Mouse (Mus musculus) lung, postnatal 36 days (tissue): ENCODE results near the gene Pla2g15.
"Not testable (repeated sequence)": the region's sequence is repeated elsewhere in the genome, so short reads cannot be mapped to it uniquely, and the experiment has no call there.

ENCODE experiments used
- DNase-seq: peaks from one replicate; pipeline ENCODE4 v3.0.0; 2022; ENCODE audit warnings: mixed read lengths

The Pla2g15 gene

DNA sequence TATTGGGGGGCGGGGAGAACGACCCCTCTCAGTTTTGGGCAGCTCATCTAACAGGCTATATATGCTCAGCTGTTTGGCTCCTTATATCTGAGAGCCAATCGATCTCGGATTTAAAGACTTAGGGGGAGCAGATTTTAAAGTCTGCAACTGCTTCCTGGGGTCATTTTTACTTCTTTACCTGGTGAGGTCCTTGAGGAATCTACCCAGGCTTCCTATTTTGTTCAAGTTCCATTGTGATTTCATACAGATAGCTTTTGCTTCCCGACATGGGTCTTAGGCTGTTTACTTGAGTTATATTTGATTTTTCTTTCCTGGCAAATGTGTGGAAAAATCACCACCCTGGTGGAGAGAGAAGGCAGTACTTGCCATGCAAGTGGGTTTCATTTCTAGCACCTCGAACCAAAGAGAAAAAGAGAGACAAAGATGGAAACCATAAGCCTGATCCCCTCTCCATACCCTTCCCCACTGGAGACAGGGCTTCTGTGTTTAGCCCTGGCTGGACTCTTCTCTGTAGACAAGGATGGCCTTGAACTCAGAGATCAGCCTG, 19.8 kb downstream of the Pla2g15 start:
- no peak for DNase-seq

DNA sequence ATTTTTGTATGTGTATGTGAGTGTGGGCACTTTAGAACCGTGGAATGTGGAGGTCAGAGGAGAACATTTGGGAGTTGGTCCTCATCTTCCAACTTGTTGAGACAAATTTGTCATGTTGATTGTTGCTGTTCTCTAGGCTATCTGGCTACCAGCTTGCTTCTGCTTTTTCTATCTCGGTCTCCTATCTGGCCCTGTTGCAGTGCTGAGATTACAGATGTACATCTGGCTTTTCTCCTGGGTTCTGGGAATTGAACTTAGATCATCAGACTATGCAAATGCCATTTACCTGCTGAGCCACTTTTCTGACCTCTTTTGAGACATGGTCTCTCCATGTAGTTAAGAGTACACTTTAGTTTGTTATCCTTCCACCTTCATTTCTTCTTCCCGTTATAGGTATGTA, 23.4 kb downstream of the Pla2g15 start:
- no peak for DNase-seq

DNA sequence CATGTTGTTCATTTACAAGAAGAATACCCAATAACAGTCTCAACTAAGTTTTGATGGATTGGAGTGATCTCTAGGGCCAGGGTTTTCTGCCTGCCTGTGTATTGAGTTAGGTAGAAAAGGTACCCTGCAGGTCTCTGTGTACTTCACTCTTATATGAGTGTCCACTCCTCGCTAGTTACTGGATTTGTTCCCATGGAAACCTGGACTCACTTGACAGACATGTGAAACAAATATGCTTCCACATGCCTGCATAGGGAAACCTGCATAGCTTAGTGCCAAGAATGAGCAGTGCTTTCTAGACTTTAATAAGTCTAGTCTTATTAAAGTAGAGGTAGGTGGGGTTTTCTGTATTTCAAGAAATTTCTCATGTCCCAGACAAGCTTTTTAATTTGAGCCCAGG, 26.7 kb downstream of the Pla2g15 start:
- DNase-seq = peak; percentile 46

DNA sequence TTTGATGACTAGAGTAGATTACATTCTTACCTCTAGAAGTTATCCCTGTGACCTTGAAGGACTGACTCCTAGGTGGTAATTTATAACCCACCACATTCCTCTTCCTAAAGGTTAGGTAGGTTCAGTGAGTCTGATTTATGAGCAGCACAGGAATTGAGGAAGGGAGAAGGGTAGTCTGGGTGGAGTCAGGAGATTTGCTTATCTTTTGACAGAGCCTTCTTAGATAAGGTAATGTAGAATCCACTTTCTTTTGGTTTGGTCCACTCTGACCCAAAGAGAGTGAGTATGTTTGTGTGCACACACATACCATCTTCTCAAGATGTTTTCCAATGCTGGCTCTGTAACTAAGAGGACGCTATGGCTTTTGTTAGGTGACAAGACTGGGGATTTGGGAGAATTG, 27.4 kb downstream of the Pla2g15 start:
- DNase-seq = no peak

DNA sequence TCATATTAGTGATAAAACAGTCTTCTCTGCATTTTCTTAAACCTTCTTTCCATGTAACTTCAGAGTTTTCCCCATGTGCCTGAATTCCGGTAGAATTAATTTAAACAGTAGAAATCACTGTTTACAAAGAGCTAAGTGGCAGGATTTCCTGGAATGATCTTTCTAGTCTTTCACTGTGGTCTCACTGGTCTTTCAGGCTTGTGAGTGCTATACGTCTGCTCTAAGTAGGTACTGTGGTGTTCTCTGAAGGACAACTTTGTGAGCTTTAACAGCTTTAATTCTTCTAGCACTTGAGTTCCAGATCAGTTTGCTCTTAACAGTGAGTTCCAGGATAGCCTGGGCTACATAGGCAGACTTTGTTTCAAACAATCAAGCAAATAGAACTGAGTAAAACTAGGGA, 28.2 kb downstream of the Pla2g15 start:
- DNase-seq = peak; percentile 17

DNA sequence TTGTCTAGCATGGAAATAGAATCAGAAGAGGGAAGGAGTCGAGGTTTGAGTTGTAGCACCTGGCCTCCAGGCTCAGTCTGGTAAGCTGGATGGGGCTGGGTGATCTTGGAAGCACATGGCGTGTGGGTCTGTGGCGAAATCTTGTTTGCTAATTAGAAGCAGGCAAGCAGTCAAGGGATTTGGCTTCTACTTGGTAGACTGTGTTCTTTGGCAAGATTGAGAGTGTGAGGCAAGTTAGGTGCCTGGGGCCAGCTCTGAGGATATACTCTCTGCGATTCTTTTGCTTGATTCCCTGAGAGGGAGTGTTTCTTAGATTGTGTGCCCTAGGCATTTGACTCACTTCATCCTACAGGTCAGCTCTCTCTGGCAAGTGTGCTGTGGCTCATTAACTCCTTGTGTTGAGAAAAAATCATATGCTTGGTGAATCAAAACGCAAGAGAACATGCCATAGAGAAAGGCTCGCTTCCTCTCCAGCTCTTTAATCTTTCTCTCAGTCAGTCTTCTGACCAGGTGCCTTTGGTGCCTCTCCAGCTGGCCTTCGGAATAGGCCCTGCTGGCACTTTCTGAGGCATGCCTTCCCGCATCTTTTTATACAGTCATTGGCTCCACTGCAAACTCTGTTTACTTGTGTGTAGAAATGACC, 35.5 kb downstream of the Pla2g15 start:
- peak; percentile 76 for DNase-seq

DNA sequence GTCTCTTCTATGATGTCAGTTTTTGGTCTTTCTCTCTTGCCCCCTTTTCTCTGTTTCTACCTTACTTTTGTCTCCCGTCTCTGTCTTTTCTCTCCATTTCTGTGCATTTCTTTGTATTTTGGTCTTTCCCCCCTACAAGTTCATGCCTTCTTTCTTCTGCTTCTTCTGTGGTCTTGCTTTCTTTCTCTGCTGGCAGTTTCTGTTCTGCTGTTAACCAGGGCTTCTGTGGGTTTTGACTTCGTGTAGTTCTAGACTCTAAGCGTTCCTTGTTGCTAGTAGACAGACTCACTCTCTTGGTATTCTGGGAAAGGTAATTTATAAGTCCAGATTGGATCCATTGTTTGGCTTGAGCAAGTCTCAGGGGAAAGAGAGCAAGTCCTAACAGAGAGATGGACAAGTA, 36.2 kb downstream of the Pla2g15 start:
- no peak for DNase-seq

DNA sequence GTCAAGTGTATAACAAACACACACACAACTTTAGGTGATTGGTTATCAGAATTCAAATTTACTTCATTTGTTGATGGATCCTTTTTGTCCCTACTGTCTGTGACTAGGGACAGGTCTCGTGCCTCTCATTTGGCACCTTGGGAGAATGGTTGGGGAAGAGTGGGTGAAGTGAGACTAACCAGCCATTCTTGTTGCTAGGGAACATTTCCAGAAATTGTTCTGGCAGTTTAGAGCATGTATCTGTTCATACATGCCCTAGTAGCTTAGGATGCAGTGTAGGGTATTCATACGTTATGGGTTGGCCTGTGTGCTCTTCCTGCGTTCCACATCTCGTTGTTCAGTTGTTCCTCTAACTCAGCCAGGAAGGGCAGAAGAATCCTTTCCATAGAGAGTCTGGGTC, 39.0 kb downstream of the Pla2g15 start:
- no peak for DNase-seq

DNA sequence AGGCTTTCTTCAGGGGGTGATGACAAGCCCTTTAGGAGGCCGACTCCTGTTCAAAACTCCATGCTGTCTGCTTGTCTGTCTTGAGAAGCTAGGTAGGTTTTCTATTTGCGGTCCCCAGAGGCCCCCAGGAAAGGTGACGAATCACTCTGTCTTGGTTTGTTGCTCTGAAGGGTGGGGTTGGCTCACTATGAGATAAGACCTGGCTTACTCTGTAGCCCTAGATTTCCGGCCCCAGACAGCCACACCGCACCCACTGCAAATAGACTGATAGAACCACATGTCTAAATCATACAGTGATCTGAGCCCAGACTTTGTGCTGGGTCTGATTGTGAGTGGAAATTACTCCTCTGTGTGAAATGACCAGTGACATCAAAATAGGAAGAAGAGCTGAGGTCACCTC, 41.4 kb downstream of the Pla2g15 start:
- no peak for DNase-seq

DNA sequence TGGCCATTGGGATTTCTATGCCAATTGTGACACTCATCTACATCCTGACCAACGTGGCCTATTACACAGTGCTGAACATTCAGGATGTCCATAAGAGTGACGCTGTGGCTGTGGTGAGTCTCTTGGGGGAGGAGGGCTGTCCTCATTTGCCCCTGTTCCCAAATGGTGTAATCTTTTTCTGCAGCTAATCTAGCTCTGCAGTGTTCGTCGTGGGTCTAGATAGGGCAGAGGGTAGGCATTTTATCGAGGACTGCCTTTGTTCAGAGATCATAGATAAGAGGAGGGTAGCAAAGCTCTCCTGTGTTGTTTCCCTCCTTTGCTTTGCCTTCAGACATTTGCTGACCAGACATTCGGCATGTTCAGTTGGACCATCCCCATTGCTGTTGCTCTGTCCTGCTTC, 43.0 kb downstream of the Pla2g15 start:
- DNase-seq = no peak

DNA sequence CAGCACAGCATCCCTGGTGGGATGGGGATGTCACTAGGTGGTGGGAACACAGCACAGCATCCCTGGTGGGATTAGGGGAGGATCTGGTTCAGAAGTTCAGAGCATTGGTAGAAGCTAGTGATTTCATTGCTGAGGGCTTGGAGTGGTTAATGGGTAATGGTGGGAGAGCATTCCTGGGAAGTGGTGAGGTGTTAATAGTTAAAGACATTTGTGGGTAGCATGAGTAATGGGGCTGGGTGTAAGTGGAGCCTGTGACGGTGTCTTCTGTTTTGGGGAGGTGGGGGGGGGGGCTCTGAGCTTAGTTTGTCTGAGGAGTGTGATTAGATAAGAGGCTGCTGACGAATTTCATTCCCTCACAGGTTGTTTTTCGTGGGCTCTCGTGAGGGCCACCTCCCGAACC, 43.9 kb downstream of the Pla2g15 start:
- no peak for DNase-seq

DNA sequence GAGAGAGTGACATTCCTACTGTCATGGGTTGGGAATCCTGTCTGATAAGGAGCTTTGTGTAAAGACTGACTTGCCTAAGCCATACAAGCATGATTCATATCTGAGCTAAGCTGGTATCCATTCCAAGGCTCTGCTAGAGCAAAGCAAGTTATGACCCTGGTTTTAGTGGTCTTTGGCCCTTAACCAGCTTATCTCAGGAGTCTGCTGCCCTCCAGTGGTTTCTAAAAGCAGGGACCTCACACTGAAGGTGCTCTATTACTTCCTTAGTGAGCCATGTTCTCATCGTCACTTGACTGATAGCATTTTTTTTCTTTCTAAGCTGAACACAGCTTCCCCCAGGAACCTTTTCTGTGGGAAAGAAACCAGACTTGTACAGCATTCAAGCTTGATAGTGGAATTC, 48.5 kb downstream of the Pla2g15 start:
- DNase-seq = peak; percentile 71

DNA sequence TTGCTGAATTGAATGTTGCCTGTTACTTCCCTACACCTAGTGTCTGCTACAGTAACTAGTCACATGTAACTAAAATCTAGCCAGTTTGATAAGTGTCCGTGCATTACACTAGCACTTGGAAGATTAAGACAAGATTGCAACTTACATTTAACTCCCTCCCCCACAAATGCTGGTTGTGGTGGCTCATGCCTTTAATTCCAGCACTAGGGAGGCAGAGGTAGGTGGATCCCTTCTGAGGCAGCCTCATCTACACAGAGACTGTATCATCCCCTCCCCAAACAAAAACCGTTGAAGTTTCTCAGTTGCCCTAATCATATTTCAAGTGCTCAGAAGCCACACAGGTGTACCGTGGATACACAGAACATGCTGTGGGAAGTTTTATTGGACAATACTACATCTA, 49.4 kb downstream of the Pla2g15 start:
- DNase-seq = not testable (repeated sequence)

DNA sequence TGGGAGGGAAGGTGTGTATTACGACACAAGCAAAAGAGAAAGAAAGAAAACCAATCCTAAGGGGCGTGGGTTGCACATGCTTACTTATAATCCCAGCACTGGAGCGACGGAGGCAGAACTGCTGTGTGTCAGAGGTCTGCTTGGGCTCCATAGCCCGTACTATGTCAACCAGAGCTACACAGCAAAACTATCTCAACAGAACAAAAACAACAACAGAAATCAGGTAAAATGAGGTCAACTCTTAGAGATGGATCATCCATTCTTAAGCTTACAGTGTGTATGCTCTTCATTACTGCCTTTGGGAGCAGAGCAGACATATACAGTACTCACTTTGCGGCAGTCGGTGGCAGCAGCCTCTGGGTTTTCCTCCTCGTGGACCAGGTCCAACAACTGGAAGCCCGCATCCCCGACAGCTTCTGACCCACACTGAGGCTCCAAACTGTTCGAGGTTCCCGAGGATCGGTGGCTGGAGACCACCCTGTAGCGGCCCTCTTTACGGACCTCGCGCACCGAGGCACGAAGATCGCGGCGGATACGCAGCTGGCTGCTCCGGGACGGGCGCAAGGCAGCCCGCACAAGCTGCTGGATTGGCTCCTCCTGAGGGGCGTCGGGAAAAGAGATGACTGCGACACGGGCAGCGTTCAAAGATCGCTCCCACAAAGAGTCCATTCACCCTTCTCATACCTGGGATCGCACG, 60.0 kb downstream of the Pla2g15 start:
- peak; percentile 17 for DNase-seq

DNA sequence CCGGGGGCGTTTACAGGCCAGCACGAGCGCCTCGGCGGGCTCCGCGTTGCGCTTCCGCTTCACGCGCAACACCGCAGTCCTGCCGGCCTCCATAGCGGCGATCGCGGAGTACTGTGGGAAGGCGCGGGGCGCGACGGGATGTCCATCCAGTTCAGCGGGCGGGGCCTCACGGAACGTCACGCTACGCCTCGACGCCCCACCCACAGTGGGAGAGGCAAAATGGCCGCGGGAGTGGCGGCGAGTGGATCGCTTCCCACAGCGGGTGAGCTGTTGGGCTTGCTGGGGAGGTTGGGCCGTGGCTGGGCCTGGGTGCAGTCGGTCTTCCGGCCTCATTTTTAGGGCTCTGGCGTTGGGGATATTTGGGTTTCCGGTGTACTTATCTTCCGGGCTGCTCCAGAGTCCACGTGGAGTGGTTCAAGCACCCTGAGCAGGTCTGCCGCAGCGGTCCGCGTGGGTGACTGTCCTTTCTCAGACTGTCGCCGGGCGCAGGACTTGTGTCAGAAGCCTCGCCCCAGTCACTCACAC, 60.7 kb downstream of the Pla2g15 start, which contains the start of the genes Slc7a6os and Prmt7:
TSS of gene Slc7a6os (minus strand) at position 115 of the 525 bp plus-strand sequence.
TSS of gene Prmt7 (plus strand) at position 116 of the 525 bp plus-strand sequence.
- DNase-seq = peak; percentile 98

DNA sequence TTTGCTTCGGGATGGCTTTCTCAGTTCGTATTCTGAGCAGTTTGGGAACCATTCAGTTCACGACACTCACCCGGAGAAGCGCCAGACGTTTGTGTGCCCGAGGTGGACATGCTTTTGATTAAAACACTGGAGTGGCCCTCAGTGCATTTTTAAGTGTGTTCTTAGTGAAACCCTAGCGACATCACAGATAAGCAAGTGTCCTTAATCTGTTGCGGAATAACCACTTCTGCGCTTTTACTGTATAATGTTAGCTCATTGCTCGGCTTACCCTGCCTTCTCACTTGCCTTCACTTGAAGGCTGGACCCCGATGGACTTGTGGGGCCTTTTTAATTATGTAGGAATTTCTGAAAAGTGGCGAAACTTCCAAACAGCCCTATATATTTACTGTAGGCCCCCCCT, 61.2 kb downstream of the Pla2g15 start:
- peak; percentile 23 for DNase-seq

DNA sequence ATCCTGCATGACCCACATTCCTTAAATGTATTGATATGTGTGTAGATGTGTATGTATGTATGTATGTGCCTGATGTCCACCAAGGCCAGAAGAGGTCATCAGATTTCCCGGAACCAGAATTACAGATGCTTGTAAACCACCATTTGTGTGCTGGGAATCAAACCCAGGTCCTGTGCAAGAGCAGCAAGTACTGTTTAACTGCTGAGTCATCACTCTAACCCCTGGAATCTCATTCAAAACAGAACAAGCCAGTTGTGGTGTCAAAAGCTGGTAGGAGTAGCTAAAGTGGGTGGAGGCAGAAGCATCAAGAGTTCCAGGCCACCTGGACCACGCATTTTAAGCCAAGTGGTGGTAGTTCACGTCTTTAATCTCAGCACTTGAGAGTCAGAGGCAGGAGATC, 63.8 kb downstream of the Pla2g15 start:
- DNase-seq = no peak
